Mouse (Mus musculus) right cerebral cortex, adult 2 months (tissue): ENCODE results near the gene Dmpk.
"Not testable (repeated sequence)": the region's sequence is repeated elsewhere in the genome, so short reads cannot be mapped to it uniquely, and the experiment has no call there.

ENCODE experiments used
- DNase-seq, 2 experiments: peaks; one replicate each; pipeline ENCODE4 v3.0.0; 2021 to 2022; ENCODE audit warnings: low spot score in 2 of 2

The Dmpk gene

GRCm38 (mm10) chr7:19083701-19084100, at the start of gene Dmpk:
TSS of gene Dmpk (plus strand) at chr7:19083849.
- DNase-seq, result no peak

- DNase-seq, result no peak
Measured at GRCm38 (mm10) chr7:19044616-19045015, 39.0 kb upstream of the Dmpk start.

DNA sequence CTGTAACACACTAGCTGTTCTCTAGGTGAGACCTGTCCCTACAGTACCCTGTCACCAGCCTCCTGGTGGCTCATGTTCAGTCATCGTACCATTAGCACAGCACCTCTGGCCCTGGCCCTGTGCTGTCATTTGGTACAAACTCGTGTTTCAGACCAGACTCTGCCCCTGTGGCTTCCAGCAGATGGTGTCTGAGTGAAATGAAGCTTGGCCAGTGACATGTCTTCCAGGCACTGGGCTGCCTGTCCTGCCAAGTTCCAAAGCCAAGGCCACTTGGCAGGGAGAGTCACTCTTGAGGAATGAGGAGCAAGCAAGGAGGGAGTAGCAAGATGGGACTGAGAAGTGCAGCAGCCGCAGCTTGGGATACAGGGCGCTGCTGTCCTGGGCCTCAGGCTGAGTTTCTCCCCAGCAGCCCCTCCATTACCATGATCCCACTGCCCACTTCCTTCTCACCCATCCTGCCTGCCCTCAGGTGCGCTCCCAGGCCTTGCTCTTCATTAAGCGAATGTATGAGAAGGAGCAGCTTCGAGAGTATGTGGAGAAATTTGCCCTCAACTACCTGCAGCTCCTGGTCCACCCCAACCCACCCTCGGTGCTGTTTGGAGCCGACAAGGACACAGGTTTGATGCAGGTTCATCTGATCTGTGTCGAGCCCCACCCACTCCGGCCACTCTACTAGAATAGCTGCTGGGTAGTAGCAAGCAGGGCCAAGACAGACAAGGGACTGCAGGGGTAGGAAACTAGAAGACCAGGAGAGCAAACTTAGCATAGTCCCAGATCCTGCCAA, 37.2 kb upstream of the Dmpk start:
- DNase-seq, result no peak

DNA sequence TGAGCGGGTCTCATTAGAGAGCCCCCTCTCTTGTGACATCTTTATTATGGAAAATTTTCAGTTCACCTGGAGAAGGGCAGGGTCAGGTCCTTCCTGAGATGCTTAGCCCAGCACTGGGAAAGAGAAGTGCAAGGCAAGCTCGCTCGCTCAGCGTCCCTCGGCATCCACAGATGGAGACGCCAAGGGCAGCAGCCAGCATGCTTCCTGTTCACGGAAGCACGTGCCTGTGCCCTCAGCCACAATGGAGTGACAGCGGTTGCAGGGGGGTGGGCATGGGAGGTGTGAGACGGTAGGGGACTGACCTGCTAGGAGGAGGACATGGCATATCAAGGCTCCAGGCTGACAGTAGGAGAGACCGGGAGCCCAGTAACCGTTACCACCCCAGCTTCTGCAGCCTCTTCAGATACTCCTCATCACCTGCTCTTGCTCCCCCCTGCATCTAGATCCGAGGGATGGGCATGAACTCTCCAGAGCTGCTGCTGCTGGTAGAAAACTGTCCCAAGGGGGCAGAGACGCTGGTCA, 35.6 kb upstream of the Dmpk start:
- DNase-seq, result no peak

DNA sequence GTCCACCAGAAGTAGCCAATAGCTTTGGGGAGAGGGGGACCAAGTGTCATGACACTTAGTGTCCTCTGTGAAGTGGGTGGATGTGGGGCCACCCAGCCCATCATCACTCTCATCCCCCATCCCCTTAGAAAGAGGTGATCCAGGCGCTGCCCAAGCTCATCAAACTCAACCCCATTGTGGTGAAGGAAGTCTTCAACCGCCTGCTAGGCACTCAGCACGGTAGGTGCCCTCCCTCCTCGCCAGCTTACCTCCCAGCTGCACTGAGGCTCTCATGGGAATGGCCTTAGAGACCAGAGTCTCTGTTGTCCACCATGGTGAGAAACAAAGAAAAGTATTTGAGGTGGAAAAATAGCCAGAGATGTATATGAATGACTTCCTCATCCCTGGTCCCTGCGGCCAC, 34.4 kb upstream of the Dmpk start:
- DNase-seq, result no peak

GRCm38 (mm10) chr7:19050172-19050571, 33.5 kb upstream of the Dmpk start:
- DNase-seq, result peak in 1 of 2 experiments; percentile 31

DNA sequence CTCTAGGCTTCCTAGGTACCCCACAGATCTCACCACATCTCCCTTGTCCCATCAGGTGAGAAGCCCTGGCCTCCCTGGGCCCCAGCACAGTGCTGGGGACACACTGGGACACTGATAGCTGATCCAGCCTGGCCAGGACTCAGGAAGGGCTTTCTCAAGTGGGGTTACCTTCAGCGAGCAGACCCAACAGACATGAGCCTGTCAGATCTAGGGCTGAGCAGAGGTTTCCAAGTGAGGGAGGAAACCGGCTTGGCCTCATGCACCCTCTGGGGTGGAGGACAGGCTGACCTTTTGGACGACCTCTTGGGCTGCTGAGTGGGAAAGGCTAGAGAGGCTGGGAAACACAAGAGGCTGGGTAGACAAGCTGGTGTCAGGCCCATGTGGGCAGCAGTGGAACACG, 32.5 kb upstream of the Dmpk start:
- DNase-seq, result no peak

DNA sequence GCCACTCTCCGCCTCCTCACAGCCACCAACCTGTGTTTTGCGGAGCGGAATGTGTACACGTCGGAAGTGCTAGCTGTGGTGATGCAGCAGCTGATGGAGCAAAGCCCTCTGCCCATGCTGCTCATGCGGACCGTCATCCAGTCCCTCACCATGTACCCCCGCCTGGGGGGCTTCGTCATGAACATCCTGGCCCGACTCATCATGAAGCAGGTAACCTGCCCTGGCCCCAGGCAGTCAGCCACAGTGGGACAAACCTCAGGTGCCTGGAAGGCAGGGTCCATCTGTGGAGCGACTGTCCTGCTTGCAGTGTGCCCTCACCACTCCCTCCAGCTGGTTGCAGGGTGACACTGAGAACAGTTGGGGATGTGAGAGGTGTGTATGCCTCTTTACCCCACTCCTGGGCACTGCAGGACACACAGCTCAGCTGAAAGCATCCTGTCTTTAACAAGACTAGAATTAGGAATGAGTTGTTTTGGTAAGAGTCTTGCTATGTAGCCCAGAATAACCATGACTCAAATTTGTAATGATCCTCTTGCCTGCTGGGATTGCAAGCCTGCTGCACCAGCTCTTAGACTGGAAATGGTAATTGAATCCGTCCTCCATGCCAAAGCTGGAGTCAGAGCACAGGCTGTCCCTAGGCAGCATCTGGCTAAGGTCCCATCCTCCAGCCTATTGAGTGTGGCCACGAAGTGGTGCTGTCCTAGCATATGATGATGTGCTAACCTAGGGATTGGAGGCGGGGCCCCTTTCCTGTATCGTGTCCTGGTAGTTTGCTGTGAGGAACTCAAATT, 31.1 kb upstream of the Dmpk start:
- DNase-seq, result peak; percentile 58 to 67

DNA sequence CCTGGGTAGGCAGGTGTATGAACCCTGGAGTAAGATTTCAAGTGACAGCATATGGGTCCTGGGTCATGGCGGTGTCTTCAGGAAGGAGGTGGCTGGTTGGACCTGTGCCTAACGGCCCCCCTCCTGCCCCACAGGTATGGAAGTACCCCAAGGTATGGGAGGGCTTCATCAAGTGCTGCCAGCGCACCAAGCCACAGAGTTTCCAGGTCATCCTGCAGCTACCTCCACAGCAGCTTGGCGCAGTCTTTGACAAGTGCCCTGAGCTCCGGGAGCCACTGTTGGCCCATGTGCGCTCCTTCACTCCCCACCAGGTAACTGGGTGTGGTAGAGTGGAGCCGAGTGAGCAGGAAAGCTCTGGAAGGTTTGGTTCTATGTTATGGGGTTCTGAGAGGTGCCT, 30.5 kb upstream of the Dmpk start:
- no peak for DNase-seq

GRCm38 (mm10) chr7:19054047-19054776, 29.4 kb upstream of the Dmpk start, which contains the start of gene Rsph6a:
TSS of gene Rsph6a (plus strand) at chr7:19054690.
- DNase-seq, result no peak

- no peak for DNase-seq
Measured at GRCm38 (mm10) chr7:19054777-19055076, 28.9 kb upstream of the Dmpk start.

- no peak for DNase-seq
Measured at GRCm38 (mm10) chr7:19055108-19055507, 28.5 kb upstream of the Dmpk start.

GRCm38 (mm10) chr7:19057405-19057804, 26.2 kb upstream of the Dmpk start:
- DNase-seq, result no peak

- no peak for DNase-seq
Measured at GRCm38 (mm10) chr7:19065896-19066295, 17.8 kb upstream of the Dmpk start.

DNA sequence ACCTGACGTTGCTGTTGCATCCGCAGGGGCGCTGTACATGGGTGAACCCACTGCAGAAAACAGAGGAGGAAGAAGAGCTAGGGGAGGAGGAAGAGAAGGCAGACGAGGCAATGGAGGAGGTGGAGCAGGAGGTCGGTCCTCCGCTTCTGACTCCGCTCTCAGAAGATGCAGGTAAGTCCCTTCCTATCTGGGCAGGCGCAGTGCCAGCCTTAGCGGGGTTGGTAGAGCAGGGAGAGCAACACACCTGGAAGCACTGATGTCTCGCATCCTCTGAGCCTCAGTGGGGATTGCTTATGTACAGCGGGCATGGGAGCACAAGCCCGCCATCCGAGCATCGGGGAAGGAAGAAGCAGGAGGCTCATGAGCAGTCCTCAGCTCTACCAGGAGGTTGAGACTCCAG, 16.6 kb upstream of the Dmpk start:
- DNase-seq, result no peak

- DNase-seq, result no peak
Measured at GRCm38 (mm10) chr7:19067935-19068334, 15.7 kb upstream of the Dmpk start.

- DNase-seq, result peak; percentile 77 to 83
Measured at GRCm38 (mm10) chr7:19068707-19069106, 14.9 kb upstream of the Dmpk start.

GRCm38 (mm10) chr7:19069500-19069899, 14.1 kb upstream of the Dmpk start:
- DNase-seq, result no peak

- not testable (repeated sequence) for DNase-seq
Measured at GRCm38 (mm10) chr7:19071024-19071423, 12.6 kb upstream of the Dmpk start.

DNA sequence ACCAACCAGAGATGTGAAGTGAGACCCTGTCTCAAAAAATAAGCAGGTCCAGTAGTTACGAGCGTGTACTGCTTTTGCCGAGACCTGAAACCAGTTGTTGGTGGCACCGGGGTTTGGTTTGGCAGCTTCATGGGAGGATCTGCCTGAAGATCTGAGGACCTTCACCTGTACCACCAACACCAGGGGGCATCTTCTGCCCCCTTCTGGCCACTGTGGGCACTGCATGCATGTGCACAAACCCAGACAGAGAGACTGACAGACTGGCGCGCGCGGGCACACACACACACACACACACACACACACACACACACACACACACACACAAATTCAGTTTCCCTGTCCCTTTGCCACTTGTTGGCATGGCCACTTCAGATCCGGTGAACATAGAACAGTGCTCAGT, 10.1 kb upstream of the Dmpk start:
- DNase-seq, result no peak

DNA sequence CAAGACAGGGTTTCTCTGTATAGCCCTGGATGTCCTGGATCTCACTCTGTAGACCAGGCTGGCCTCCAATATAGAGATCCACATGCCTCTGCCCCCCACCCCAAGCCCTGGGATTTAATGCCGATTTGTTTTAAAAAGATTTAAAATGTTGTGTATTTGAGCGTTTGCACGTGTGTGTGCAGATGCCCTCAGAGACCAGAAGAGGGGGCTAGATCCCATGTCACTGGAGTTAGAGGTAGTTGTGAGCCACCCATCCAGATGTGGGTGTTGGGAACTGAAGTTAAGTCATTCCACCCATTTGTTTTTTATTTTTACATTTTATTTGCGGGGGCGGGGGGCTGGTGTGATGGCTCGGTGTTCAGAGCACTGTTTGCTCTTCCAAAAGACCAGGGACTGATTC, 9.2 kb upstream of the Dmpk start:
- no peak for DNase-seq

GRCm38 (mm10) chr7:19075231-19075630, 8.4 kb upstream of the Dmpk start:
- DNase-seq, result no peak
